9 mouse cellular contexts compared by ENCODE assay signal in the genomic region with DNA sequence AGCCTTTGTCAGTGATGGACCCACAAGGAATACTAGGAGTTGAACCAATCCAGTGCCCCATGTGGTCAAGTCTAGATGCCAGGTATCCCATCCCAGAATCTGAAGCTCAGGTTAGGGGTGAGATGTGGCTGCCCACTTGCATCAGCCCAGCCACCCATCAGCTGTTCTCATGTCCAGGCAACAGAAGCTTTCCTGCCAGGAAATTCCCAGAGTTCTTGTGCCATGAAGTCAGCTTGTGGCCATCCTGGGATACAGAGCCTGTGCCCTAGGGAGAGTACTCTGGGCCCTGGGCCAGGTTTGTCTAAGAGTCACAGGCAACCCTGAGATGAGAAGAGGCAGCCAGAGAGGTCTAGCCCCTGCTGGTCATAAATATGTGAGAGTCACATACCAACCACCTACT. TPM values are rescaled to one million over a fixed set of nuclear protein-coding genes. Genes with fewer than 3 reads are reported as not detected.
DNase-seq lines count a peak whose midpoint lies in the region; ATAC-seq and TF ChIP-seq lines count a peak whose summit lies in the region.
"Had no signal": no experiment of that assay in that cellular context is flagged by ENCODE, and none has a peak within 500 bp of the region (broad histone marks: within the 10 kb centered on the region; RNA-seq: fewer than 3 reads in every experiment).

No protein-coding gene starts in this region.

- H3K4me1 ChIP-seq in hindbrain, embryonic 14.5 days (replicated peaks; ENCODE audit: control insufficient read depth, insufficient read depth, low read length), result peaks cover 20% of the 10 kb centered on the region
- H3K4me1 ChIP-seq in hindbrain, embryonic 12.5 days, result peaks cover 21% of the 10 kb centered on the region
- H3K4me1 ChIP-seq in heart, embryonic 15.5 days (replicated peaks), result peaks cover 87% of the 10 kb centered on the region
- peaks cover 14% of the 10 kb centered on the region for H3K4me1 ChIP-seq in lung, adult 2 months (ENCODE audit: control insufficient read depth, insufficient read depth, low read length)

- H3K36me3 ChIP-seq in hindbrain, embryonic 14.5 days (replicated peaks; ENCODE audit: control insufficient read depth, insufficient read depth), result no peaks in the 10 kb centered on the region
- H3K36me3 ChIP-seq in hindbrain, embryonic 12.5 days, result no peaks in the 10 kb centered on the region
- H3K36me3 ChIP-seq in heart, embryonic 15.5 days, result no peaks in the 10 kb centered on the region

- no peak overlapping the region for H3K27ac ChIP-seq in hindbrain, embryonic 14.5 days
- H3K27ac ChIP-seq in hindbrain, embryonic 12.5 days, result no peak overlapping the region
- peak overlapping the region; percentile 90 for H3K27ac ChIP-seq in heart, embryonic 15.5 days

- TF ChIP-seq POLR2A in lung, adult 2 months (IDR thresholded peaks at IDR 0.05; ENCODE audit: borderline replicate concordance, extremely low read depth, low read depth, low read length), result no peak

- no peak overlapping the region for H3K4me3 ChIP-seq in hindbrain, embryonic 14.5 days (replicated peaks; ENCODE audit: low read length)
- no peak overlapping the region for H3K4me3 ChIP-seq in hindbrain, embryonic 12.5 days
- H3K4me3 ChIP-seq in heart, embryonic 15.5 days, result peak overlapping the region; percentile 84
- H3K4me3 ChIP-seq in lung, adult 2 months (replicated peaks; ENCODE audit: extremely low read depth, low read depth, low read length), result no peak overlapping the region

- H3K4me2 ChIP-seq in hindbrain, embryonic 14.5 days (replicated peaks), result peak overlapping the region; percentile 97; the same call in 1 of the 2 replicates
- H3K4me2 ChIP-seq in hindbrain, embryonic 12.5 days (replicated peaks), result no peak overlapping the region
- peak overlapping the region; percentile 88 for H3K4me2 ChIP-seq in heart, embryonic 15.5 days

- no peak for ATAC-seq in hindbrain, embryonic 14.5 days (ENCODE audit: low FRiP score)
- ATAC-seq in hindbrain, embryonic 12.5 days (ENCODE audit: low FRiP score), result no peak
- ATAC-seq in heart, embryonic 15.5 days (replicated peaks; ENCODE audit: insufficient number of reproducible peaks, insufficient read depth, low FRiP score, low read depth), result peak; percentile 45

- no peak overlapping the region for H3K9ac ChIP-seq in hindbrain, embryonic 14.5 days
- H3K9ac ChIP-seq in hindbrain, embryonic 12.5 days, result no peak overlapping the region
- H3K9ac ChIP-seq in heart, embryonic 15.5 days, result no peak overlapping the region

- no peak for TF ChIP-seq CTCF in lung, adult 2 months (IDR thresholded peaks at IDR 0.05; ENCODE audit: insufficient read depth, low read length)

- H3K9me3 ChIP-seq in hindbrain, embryonic 14.5 days (ENCODE audit: control insufficient read depth, low read length), result no peaks in the 10 kb centered on the region
- H3K9me3 ChIP-seq in hindbrain, embryonic 12.5 days (replicated peaks), result no peaks in the 10 kb centered on the region
- no peaks in the 10 kb centered on the region for H3K9me3 ChIP-seq in heart, embryonic 15.5 days (replicated peaks)

- no peak for DNase-seq in hindbrain, embryonic 14.5 days (ENCODE audit: low spot score)
- peak; percentile 88 for DNase-seq in NIH3T3 (ENCODE audit: low read depth)
- DNase-seq in lung, adult 2 months, result peak; percentile 59
- DNase-seq in layer of hippocampus, postnatal 36 days, result no peak
- no peak for DNase-seq in B cell, adult 2 months
- DNase-seq in thymus, postnatal 14 days, result no peak
- DNase-seq: cerebellum, adult 11 months had no signal

- no peaks in the 10 kb centered on the region for H3K27me3 ChIP-seq in hindbrain, embryonic 14.5 days (ENCODE audit: control insufficient read depth, insufficient read depth, low read length)
- peaks cover 20% of the 10 kb centered on the region for H3K27me3 ChIP-seq in hindbrain, embryonic 12.5 days
- no peaks in the 10 kb centered on the region for H3K27me3 ChIP-seq in heart, embryonic 15.5 days

RNA-seq across cellular contexts. Expression of gene Fads3, which starts 2.3 kb away (rescaled TPM):
- 24.7 and 25.7 TPM in 2 replicates for polyA plus RNA-seq in hindbrain, embryonic 14.5 days (2014; fragmentation: Nextera tagmentation; extraction: Ambion mirVana)
- 13.1 and 16.6 TPM in 2 replicates for polyA plus RNA-seq in hindbrain, embryonic 12.5 days (2016; fragmentation: Nextera tagmentation; extraction: Ambion mirVana)
- polyA plus RNA-seq in heart, embryonic 15.5 days (2015; fragmentation: Nextera tagmentation; extraction: Ambion mirVana), result 39.4 and 43.9 TPM in 2 replicates
- polyA plus RNA-seq in lung, adult 2 months (2012; rRNA removed), result 283 and 341 TPM in 2 replicates
- total RNA-seq in layer of hippocampus, postnatal 36 days (2021), result 10 to 100 TPM; 24.3 to 24.5 TPM

RNA-seq across cellular contexts. Expression of gene Rab3il1, which starts 42.2 kb away (rescaled TPM):
- 19.3 and 23.8 TPM in 2 replicates for polyA plus RNA-seq in hindbrain, embryonic 14.5 days (2014; fragmentation: Nextera tagmentation; extraction: Ambion mirVana)
- 35.4 and 40.0 TPM in 2 replicates for polyA plus RNA-seq in hindbrain, embryonic 12.5 days (2016; fragmentation: Nextera tagmentation; extraction: Ambion mirVana)
- polyA plus RNA-seq in heart, embryonic 15.5 days (2015; fragmentation: Nextera tagmentation; extraction: Ambion mirVana), result 21.8 and 30.0 TPM in 2 replicates
- polyA plus RNA-seq in lung, adult 2 months (2012; rRNA removed), result 10.5 and 13.8 TPM in 2 replicates
- total RNA-seq in layer of hippocampus, postnatal 36 days (2021), result 10 to 100 TPM in 1 of 2 experiments, 1 to 10 TPM in 1; 8.9 to 10.4 TPM

RNA-seq across cellular contexts. Expression of gene Best1, which starts 42.2 kb away (rescaled TPM):
- 2.3 and 2.6 TPM in 2 replicates for polyA plus RNA-seq in hindbrain, embryonic 14.5 days (2014; fragmentation: Nextera tagmentation; extraction: Ambion mirVana)
- polyA plus RNA-seq in hindbrain, embryonic 12.5 days (2016; fragmentation: Nextera tagmentation; extraction: Ambion mirVana), result 0.94 and 1.1 TPM in 2 replicates
- polyA plus RNA-seq in heart, embryonic 15.5 days (2015; fragmentation: Nextera tagmentation; extraction: Ambion mirVana), result 0.19 and 0.25 TPM in 2 replicates
- polyA plus RNA-seq in lung, adult 2 months (2012; rRNA removed), result 2.3 and 3.1 TPM in 2 replicates
- total RNA-seq in layer of hippocampus, postnatal 36 days (2021), result under 1 TPM; 0.52 to 0.58 TPM

RNA-seq across cellular contexts. Expression of gene Fads2, which starts 57.9 kb away (rescaled TPM):
- polyA plus RNA-seq in hindbrain, embryonic 14.5 days (2014; fragmentation: Nextera tagmentation; extraction: Ambion mirVana), result 70.5 and 87.5 TPM in 2 replicates
- 173 and 177 TPM in 2 replicates for polyA plus RNA-seq in hindbrain, embryonic 12.5 days (2016; fragmentation: Nextera tagmentation; extraction: Ambion mirVana)
- 29.3 and 48.4 TPM in 2 replicates for polyA plus RNA-seq in heart, embryonic 15.5 days (2015; fragmentation: Nextera tagmentation; extraction: Ambion mirVana)
- 62.3 and 87.2 TPM in 2 replicates for polyA plus RNA-seq in lung, adult 2 months (2012; rRNA removed)
- 100 to 1,000 TPM; 151 to 155 TPM for total RNA-seq in layer of hippocampus, postnatal 36 days (2021)

Comparison
In these comparisons a context has a peak if more than half of its experiments do, and no peak if none do; other contexts are left out.
1. DNase-seq: peak in NIH3T3 (single experiment) and lung, adult 2 months (single experiment); none in hindbrain, embryonic 14.5 days (single experiment), layer of hippocampus, postnatal 36 days (0 of 2), B cell, adult 2 months (0 of 2) and thymus, postnatal 14 days (single experiment).